Mouse (Mus musculus) lung, embryonic 15.5 days (tissue): ENCODE results near the gene Cox7a1. TPM values are rescaled to one million over a fixed set of nuclear protein-coding genes. Genes with fewer than 3 reads are reported as not detected.

Experiments
- ATAC-seq: fragments of 200-750 bp; cut with Nextera tagmentation; 2 replicates; pipeline ENCODE4 v1.8.0; 2017; ENCODE audit warnings: moderate number of reproducible peaks, borderline replicate concordance; ENCODE audit not compliant: low FRiP score, low TSS enrichment; ENCODE audit errors: extremely low read depth
- H3K27ac ChIP-seq: fragments of 300-500 bp; sonication (generic); 2 replicates; pipeline ENCODE4 v1.5.1; 2015; ENCODE audit warnings: moderate library complexity, mild to moderate bottlenecking, inconsistent platforms
- H3K27me3 ChIP-seq: fragments of 300-500 bp; sonication (generic); 2 replicates; pipeline ENCODE4 v1.6.1; 2015; ENCODE audit warnings: inconsistent platforms
- H3K36me3 ChIP-seq: fragments of 300-500 bp; sonication (generic); 2 replicates; pipeline ENCODE4 v1.6.1; 2015; ENCODE audit warnings: inconsistent platforms
- H3K4me1 ChIP-seq: fragments of 300-500 bp; sonication (generic); 2 replicates; pipeline ENCODE4 v1.6.1; 2015; ENCODE audit warnings: inconsistent platforms
- H3K4me2 ChIP-seq: fragments of 300-500 bp; sonication (generic); 2 replicates; pipeline ENCODE4 v1.6.1; 2015; ENCODE audit warnings: inconsistent platforms, mild to moderate bottlenecking, moderate library complexity
- H3K4me3 ChIP-seq: fragments of 300-500 bp; sonication (generic); 2 replicates; pipeline ENCODE4 v1.5.1; 2015; ENCODE audit warnings: mild to moderate bottlenecking, inconsistent platforms
- H3K9ac ChIP-seq: fragments of 300-500 bp; sonication (generic); 2 replicates; pipeline ENCODE4 v1.6.1; 2015; ENCODE audit warnings: inconsistent platforms
- H3K9me3 ChIP-seq: fragments of 300-500 bp; sonication (generic); 2 replicates; pipeline ENCODE4 v1.6.1; 2016; ENCODE audit warnings: inconsistent platforms
- WGBS: fragments of 180-500 bp; shearing (Covaris S2); methylation state at CpG from one replicate; pipeline ENCODE4 v1.1.7; 2015; 5-methylcytosine and 5-hydroxymethylcytosine counted together
- polyA plus RNA-seq: library from polyadenylated mRNA; unstranded; fragments of >200 nt; fragmentation: Nextera tagmentation; extraction: Ambion mirVana; gene quantifications from 2 replicates; pipeline ENCODE4 v1.2.1, GENCODE M21; 2015

The Cox7a1 gene
- polyA plus RNA-seq, 1 experiment from 2014 or later = 18.9 TPM

GRCm38 (mm10) chr7:30231328-30231668, 47.4 kb downstream of the Cox7a1 start:
- peak; percentile 17; the same call in 1 of the 2 replicates for ATAC-seq
- no peak overlapping the region; the same call in 1 of the 2 replicates for H3K27ac ChIP-seq
- H3K36me3 ChIP-seq = peaks cover 37% of the 10 kb centered on the region
- WGBS = under 1% methylated on average over 16 of the region's 16 CpGs
- H3K4me3 ChIP-seq = peak overlapping the region; percentile 61
- H3K27me3 ChIP-seq = no peaks in the 10 kb centered on the region
- H3K4me2 ChIP-seq = peak overlapping the region; percentile 77
- H3K9ac ChIP-seq = peak overlapping the region; percentile 52
- H3K9me3 ChIP-seq = no peaks in the 10 kb centered on the region
- peaks cover 17% of the 10 kb centered on the region for H3K4me1 ChIP-seq

GRCm38 (mm10) chr7:30231669-30232454, 47.9 kb downstream of the Cox7a1 start, which contains the start of the genes Polr2i and Tbcb:
Polr2i (plus strand) TSS chr7:30231948.
Tbcb (minus strand) TSS chr7:30232272.
- Histone ChIP-seq H3K4me3 (peak within 1 kb of the TSS; percentile 61), H3K9ac (peak within 1 kb of the TSS; percentile 54), H3K9me3 (no peaks in the 10 kb centered on the region), H3K27me3 (no peaks in the 10 kb centered on the region), H3K36me3 (peaks cover 32% of the 10 kb centered on the region), H3K27ac (peak within 1 kb of the TSS; percentile 93), H3K4me1 (peaks cover 17% of the 10 kb centered on the region), H3K4me2 (peak within 1 kb of the TSS; percentile 82)
- ATAC-seq = peak; percentile 96
- WGBS = under 1% methylated on average over 67 of the region's 67 CpGs

- H3K4me3 ChIP-seq = peak overlapping the region; percentile 61
- 3% methylated on average over 24 of the region's 24 CpGs for WGBS
- peak overlapping the region; percentile 93 for H3K27ac ChIP-seq
- peaks cover 17% of the 10 kb centered on the region for H3K4me1 ChIP-seq
- H3K9me3 ChIP-seq = no peaks in the 10 kb centered on the region
- no peak for ATAC-seq
- H3K9ac ChIP-seq = peak overlapping the region; percentile 54
- H3K4me2 ChIP-seq = peak overlapping the region; percentile 82
- H3K27me3 ChIP-seq = no peaks in the 10 kb centered on the region
- peaks cover 24% of the 10 kb centered on the region; the same call in 1 of the 2 replicates for H3K36me3 ChIP-seq
Measured at GRCm38 (mm10) chr7:30232631-30233148, 48.7 kb downstream of the Cox7a1 start.

- Histone ChIP-seq H3K4me2 (peak overlapping the region; percentile 82), H3K36me3 (peaks cover 20% of the 10 kb centered on the region; the same call in 1 of the 2 replicates), H3K27ac (no peak overlapping the region), H3K27me3 (no peaks in the 10 kb centered on the region), H3K4me1 (peaks cover 17% of the 10 kb centered on the region), H3K4me3 (peak overlapping the region; percentile 61), H3K9ac (no peak overlapping the region), H3K9me3 (no peaks in the 10 kb centered on the region)
- 82% methylated on average over 20 of the region's 20 CpGs for WGBS
- no peak for ATAC-seq
Measured at GRCm38 (mm10) chr7:30233387-30233786, 49.4 kb downstream of the Cox7a1 start.

- H3K4me2 ChIP-seq = no peak overlapping the region
- no peaks in the 10 kb centered on the region for H3K27me3 ChIP-seq
- H3K36me3 ChIP-seq = peaks cover 15% of the 10 kb centered on the region; the same call in 1 of the 2 replicates
- H3K9me3 ChIP-seq = no peaks in the 10 kb centered on the region
- H3K9ac ChIP-seq = no peak overlapping the region
- ATAC-seq = no peak
- H3K27ac ChIP-seq = no peak overlapping the region
- WGBS = 81% methylated on average over 15 of the region's 15 CpGs
- no peak overlapping the region for H3K4me3 ChIP-seq
- peaks cover 17% of the 10 kb centered on the region for H3K4me1 ChIP-seq
Measured at GRCm38 (mm10) chr7:30234276-30234858, 50.4 kb downstream of the Cox7a1 start.

GRCm38 (mm10) chr7:30235091-30235490, 51.1 kb downstream of the Cox7a1 start:
- no peak overlapping the region for H3K4me2 ChIP-seq
- H3K9ac ChIP-seq = no peak overlapping the region
- no peaks in the 10 kb centered on the region for H3K27me3 ChIP-seq
- no peak overlapping the region for H3K27ac ChIP-seq
- peaks cover 17% of the 10 kb centered on the region for H3K4me1 ChIP-seq
- WGBS = 86% methylated on average over 8 of the region's 8 CpGs
- no peaks in the 10 kb centered on the region for H3K9me3 ChIP-seq
- H3K36me3 ChIP-seq = peaks cover 12% of the 10 kb centered on the region; the same call in 1 of the 2 replicates
- H3K4me3 ChIP-seq = no peak overlapping the region
- ATAC-seq = no peak

GRCm38 (mm10) chr7:30235625-30236024, 51.7 kb downstream of the Cox7a1 start, which contains the start of gene Ovol3:
Ovol3 (minus strand) TSS chr7:30235725.
- peaks cover 13% of the 10 kb centered on the region; the same call in 1 of the 2 replicates for H3K36me3 ChIP-seq
- no peak for ATAC-seq
- no peaks in the 10 kb centered on the region for H3K27me3 ChIP-seq
- no peak within 1 kb of the TSS for H3K9ac ChIP-seq
- no peak within 1 kb of the TSS for H3K4me3 ChIP-seq
- 85% methylated on average over 4 of the region's 4 CpGs for WGBS
- no peak within 1 kb of the TSS for H3K4me2 ChIP-seq
- H3K9me3 ChIP-seq = no peaks in the 10 kb centered on the region
- H3K4me1 ChIP-seq = peaks cover 14% of the 10 kb centered on the region
- no peak within 1 kb of the TSS for H3K27ac ChIP-seq

Other genes starting within 250 kb of the Cox7a1 start
- gene Zfp74, start 230.1 kb upstream of the Cox7a1 start, polyA plus RNA-seq = 11.0 and 14.2 TPM in 2 replicates
- gene Zfp568, start 200.2 kb upstream of the Cox7a1 start, polyA plus RNA-seq = 14.9 and 15.4 TPM in 2 replicates
- gene Zfp14, start 132.8 kb upstream of the Cox7a1 start, polyA plus RNA-seq = 3.2 and 3.5 TPM in 2 replicates
- 5.3 and 7.6 TPM in 2 replicates for gene Zfp82, start 111.2 kb upstream of the Cox7a1 start, polyA plus RNA-seq
- 0.81 and 1.1 TPM in 2 replicates for gene Gm26920, start 93.7 kb upstream of the Cox7a1 start, polyA plus RNA-seq
- gene Zfp566, start 93.6 kb upstream of the Cox7a1 start, polyA plus RNA-seq = 8.1 and 8.3 TPM in 2 replicates
- 107 and 113 TPM in 2 replicates for gene Zfp260, start 89.4 kb upstream of the Cox7a1 start, polyA plus RNA-seq
- 12.5 and 13.5 TPM in 2 replicates for gene Zfp382, start 62.2 kb upstream of the Cox7a1 start, polyA plus RNA-seq
- 16.6 and 18.4 TPM in 2 replicates for gene Zfp146, start 14.4 kb upstream of the Cox7a1 start, polyA plus RNA-seq
- 97.0 and 104 TPM in 2 replicates for gene Capns1, start 14.7 kb downstream of the Cox7a1 start, polyA plus RNA-seq
- gene Polr2i, start 47.8 kb downstream of the Cox7a1 start, polyA plus RNA-seq = 148 and 156 TPM in 2 replicates
- 168 and 180 TPM in 2 replicates for gene Tbcb, start 48.1 kb downstream of the Cox7a1 start, polyA plus RNA-seq
- not detected in 2 replicates for gene Ovol3, start 51.6 kb downstream of the Cox7a1 start, polyA plus RNA-seq
- 0.50 and 0.64 TPM in 2 replicates for gene Thap8, start 96.0 kb downstream of the Cox7a1 start, polyA plus RNA-seq
- 10.7 and 11.5 TPM in 2 replicates for gene Wdr62, start 96.3 kb downstream of the Cox7a1 start, polyA plus RNA-seq
- gene Clip3, start 107.6 kb downstream of the Cox7a1 start, polyA plus RNA-seq = 18.6 and 18.8 TPM in 2 replicates
- 76.6 and 78.7 TPM in 2 replicates for gene Alkbh6, start 124.6 kb downstream of the Cox7a1 start, polyA plus RNA-seq
- gene Syne4, start 130.7 kb downstream of the Cox7a1 start, polyA plus RNA-seq = 25.1 and 29.5 TPM in 2 replicates
- 1.9 TPM in 1 of 2 replicates, not detected in the other for gene E130208F15Rik, start 137.6 kb downstream of the Cox7a1 start, polyA plus RNA-seq
- gene Sdhaf1, start 139.8 kb downstream of the Cox7a1 start, polyA plus RNA-seq = 18.2 and 19.5 TPM in 2 replicates
- 4.2 TPM in 2 replicates for gene Lrfn3, start 178.6 kb downstream of the Cox7a1 start, polyA plus RNA-seq
- 50.8 and 56.1 TPM in 2 replicates for gene Tyrobp, start 229.6 kb downstream of the Cox7a1 start, polyA plus RNA-seq
- gene Hcst, start 235.7 kb downstream of the Cox7a1 start, polyA plus RNA-seq = 0.70 and 2.3 TPM in 2 replicates
- 1.5 and 2.1 TPM in 2 replicates for gene Nfkbid, start 237.6 kb downstream of the Cox7a1 start, polyA plus RNA-seq